Mouse (Mus musculus) MEL (cell line): Measurements from ENCODE around the gene Gabbr2. TPM values are rescaled to one million over a fixed set of nuclear protein-coding genes. Genes with fewer than 3 reads are reported as not detected.

ENCODE experiments used
- DNase-seq: peaks from one replicate; pipeline ENCODE4 v3.0.0; 2011; ENCODE audit warnings: low read depth, low spot score
- H3K27ac ChIP-seq: 2 replicates; pipeline ENCODE4 v1.5.1; 2012; ENCODE audit warnings: low read depth, mild to moderate bottlenecking, control low read depth, low read length, moderate library complexity; ENCODE audit not compliant: control insufficient read depth
- H3K27me3 ChIP-seq, 2 experiments: fragments of 150-350 bp in 1 of 2; sonication (generic) in 1 of 2; 2 replicates each; pipeline ENCODE4 v1.6.1; 2012; ENCODE audit warnings: low read length in 2 of 2, mild to moderate bottlenecking in 2 of 2, improper control_type of control experiment in 1 of 2, moderate library complexity in 1 of 2; ENCODE audit not compliant: insufficient read depth in 2 of 2, control insufficient read depth in 1 of 2
- H3K36me3 ChIP-seq, 2 experiments: 2 replicates each; pipeline ENCODE4 v1.6.1; 2012 to 2014; ENCODE audit warnings: low read length in 2 of 2, improper control_type of control experiment in 1 of 2, inconsistent platforms in 1 of 2, mild to moderate bottlenecking in 1 of 2; ENCODE audit not compliant: insufficient read depth in 2 of 2, control insufficient read depth in 1 of 2
- H3K4me1 ChIP-seq, 2 experiments: fragments of 150-350 bp in 1 of 2; sonication (generic) in 1 of 2; 2 replicates each; pipeline ENCODE4 v1.6.1; 2012; ENCODE audit warnings: low read length in 2 of 2, improper control_type of control experiment in 1 of 2, mild to moderate bottlenecking in 1 of 2; ENCODE audit not compliant: insufficient read depth in 2 of 2, control insufficient read depth in 1 of 2
- H3K4me3 ChIP-seq, 2 experiments: fragments of 150-350 bp in 1 of 2; sonication (generic) in 1 of 2; 2 replicates each; pipeline ENCODE4 v1.5.1; 2012; ENCODE audit warnings: low read depth in 2 of 2, low read length in 2 of 2, mild to moderate bottlenecking in 2 of 2, moderate library complexity in 2 of 2, control low read depth in 1 of 2, improper control_type of control experiment in 1 of 2; ENCODE audit not compliant: control insufficient read depth in 1 of 2, insufficient read depth in 1 of 2
- H3K79me2 ChIP-seq: 2 replicates; pipeline ENCODE4 v1.6.1; 2012; ENCODE audit warnings: mild to moderate bottlenecking, low read length, moderate library complexity; ENCODE audit not compliant: control insufficient read depth, poor library complexity, insufficient read depth
- H3K9ac ChIP-seq: 2 replicates; pipeline ENCODE4 v1.6.1; 2012; ENCODE audit warnings: low read depth, mild to moderate bottlenecking, control low read depth, low read length, moderate library complexity; ENCODE audit not compliant: control insufficient read depth, poor library complexity, severe bottlenecking
- H3K9me3 ChIP-seq: fragments of 150-350 bp; sonication (generic); replicated peaks from 2 replicates; pipeline ENCODE4 v1.6.1; 2012; ENCODE audit warnings: mild to moderate bottlenecking, low read length, improper control_type of control experiment, moderate library complexity; ENCODE audit not compliant: insufficient read depth
- CHD2 ChIP-seq: IDR thresholded peaks from 2 replicates; pipeline ENCODE4 v1.6.1; 2011; ENCODE audit warnings: low read length, improper control_type of control experiment
- EP300 ChIP-seq, 2 experiments: IDR thresholded peaks; 2 replicates each; pipeline ENCODE4 v1.6.1; 2011; ENCODE audit warnings: improper control_type of control experiment in 2 of 2, low read length in 2 of 2, low read depth in 1 of 2, mild to moderate bottlenecking in 1 of 2
- ETS1 ChIP-seq: IDR thresholded peaks from 2 replicates; pipeline ENCODE4 v1.6.1; 2012; ENCODE audit warnings: low read depth, mild to moderate bottlenecking, inconsistent platforms, low read length, improper control_type of control experiment, moderate library complexity
- HCFC1 ChIP-seq: IDR thresholded peaks from 2 replicates; pipeline ENCODE4 v1.6.1; 2012; ENCODE audit warnings: low read depth, mild to moderate bottlenecking, inconsistent platforms, low read length, improper control_type of control experiment, moderate library complexity
- JUND ChIP-seq: IDR thresholded peaks from 2 replicates; pipeline ENCODE4 v1.6.1; 2011; ENCODE audit warnings: low read depth, mild to moderate bottlenecking, improper control_type of control experiment, low read length
- MAX ChIP-seq: IDR thresholded peaks from 2 replicates; pipeline ENCODE4 v1.6.1; 2011; ENCODE audit warnings: low read length, improper control_type of control experiment
- MAZ ChIP-seq: IDR thresholded peaks from 2 replicates; pipeline ENCODE4 v1.6.1; 2012; ENCODE audit warnings: low read depth, mild to moderate bottlenecking, inconsistent platforms, low read length, improper control_type of control experiment
- MXI1 ChIP-seq: IDR thresholded peaks from 2 replicates; pipeline ENCODE4 v1.6.1; 2011; ENCODE audit warnings: mild to moderate bottlenecking, low read depth, low read length, improper control_type of control experiment
- MYB ChIP-seq: IDR thresholded peaks from 2 replicates; pipeline ENCODE4 v1.6.1; 2011; ENCODE audit warnings: mild to moderate bottlenecking, low read depth, low read length, improper control_type of control experiment
- MYC ChIP-seq: IDR thresholded peaks from 2 replicates; pipeline ENCODE4 v1.6.1; 2011; ENCODE audit warnings: low read depth, mild to moderate bottlenecking, low read length, improper control_type of control experiment, moderate library complexity
- NRF1 ChIP-seq: IDR thresholded peaks from 2 replicates; pipeline ENCODE4 v1.6.1; 2014; ENCODE audit warnings: low read depth, mild to moderate bottlenecking, inconsistent platforms, low read length, improper control_type of control experiment, moderate library complexity; ENCODE audit not compliant: poor library complexity, insufficient read depth, severe bottlenecking
- POLR2A ChIP-seq, 2 experiments: IDR thresholded peaks; 2 replicates each; pipeline ENCODE4 v1.6.1; 2011 to 2012; ENCODE audit warnings: low read length in 2 of 2, mild to moderate bottlenecking in 2 of 2, control low read depth in 1 of 2, improper control_type of control experiment in 1 of 2, low read depth in 1 of 2, moderate library complexity in 1 of 2; ENCODE audit not compliant: control insufficient read depth in 1 of 2, insufficient read depth in 1 of 2, poor library complexity in 1 of 2
- POLR2AphosphoS2 ChIP-seq: IDR thresholded peaks from 2 replicates; pipeline ENCODE4 v1.6.1; 2011; ENCODE audit warnings: low read length, improper control_type of control experiment
- POLR2AphosphoS5 ChIP-seq: IDR thresholded peaks from 2 replicates; pipeline ENCODE4 v1.6.1; 2012; ENCODE audit warnings: low read depth, borderline replicate concordance, mild to moderate bottlenecking, inconsistent platforms, low read length, moderate library complexity, mixed read lengths
- RAD21 ChIP-seq: IDR thresholded peaks from 2 replicates; pipeline ENCODE4 v1.6.1; 2011; ENCODE audit warnings: mild to moderate bottlenecking, low read depth, low read length, improper control_type of control experiment
- RCOR1 ChIP-seq: IDR thresholded peaks from 2 replicates; pipeline ENCODE4 v1.6.1; 2012; ENCODE audit warnings: low read depth, mild to moderate bottlenecking, inconsistent platforms, low read length, improper control_type of control experiment
- SIN3A ChIP-seq: IDR thresholded peaks from 2 replicates; pipeline ENCODE4 v1.6.1; 2012; ENCODE audit warnings: low read length, improper control_type of control experiment, inconsistent platforms
- SMC3 ChIP-seq: IDR thresholded peaks from 2 replicates; pipeline ENCODE4 v1.6.1; 2011; ENCODE audit warnings: low read depth, low read length, improper control_type of control experiment
- TAL1 ChIP-seq: IDR thresholded peaks from 2 replicates; pipeline ENCODE4 v1.6.1; 2012; ENCODE audit warnings: mild to moderate bottlenecking, inconsistent platforms, low read length, moderate library complexity, mixed read lengths
- USF2 ChIP-seq, 2 experiments: IDR thresholded peaks; 2 replicates each; pipeline ENCODE4 v1.6.1; 2011 to 2012; ENCODE audit warnings: improper control_type of control experiment in 2 of 2, low read length in 2 of 2, borderline replicate concordance in 1 of 2, inconsistent platforms in 1 of 2, low read depth in 1 of 2, mild to moderate bottlenecking in 1 of 2; ENCODE audit not compliant: insufficient read depth in 1 of 2
- ZC3H11A ChIP-seq: IDR thresholded peaks from 2 replicates; pipeline ENCODE4 v1.6.1; 2012; ENCODE audit warnings: low read depth, mild to moderate bottlenecking, inconsistent platforms, low read length, improper control_type of control experiment
- ZKSCAN1 ChIP-seq: IDR thresholded peaks from 2 replicates; pipeline ENCODE4 v1.6.1; 2012; ENCODE audit warnings: low read depth, mild to moderate bottlenecking, inconsistent platforms, low read length, improper control_type of control experiment, moderate library complexity
- ZNF384 ChIP-seq: IDR thresholded peaks from 2 replicates; pipeline ENCODE4 v1.6.1; 2012; ENCODE audit warnings: low read depth, mild to moderate bottlenecking, inconsistent platforms, low read length, improper control_type of control experiment
- polyA plus RNA-seq, 2 experiments: library from polyadenylated mRNA; stranded (reverse) in 1 of 2; unstranded in 1 of 2; fragments of >175 nt in 1 of 2; fragments of >200 nt in 1 of 2; gene quantifications; 2 replicates each; pipeline versions ENCODE4 v1.2.1 to v1.2.4; 2012; ENCODE audit warnings: low replicate concordance in 2 of 2, low read depth in 1 of 2; ENCODE audit not compliant: insufficient read length in 2 of 2, insufficient read depth in 1 of 2, missing spikeins in 1 of 2
- total RNA-seq: library from RNA; depleted of rRNA; stranded (reverse); fragments of 300-350 nt; gene quantifications from 2 replicates; pipeline ENCODE4 v1.2.3, GENCODE M21; 2012

The Gabbr2 gene
- total and polyA plus RNA-seq, 3 experiments, result not detected

DNA sequence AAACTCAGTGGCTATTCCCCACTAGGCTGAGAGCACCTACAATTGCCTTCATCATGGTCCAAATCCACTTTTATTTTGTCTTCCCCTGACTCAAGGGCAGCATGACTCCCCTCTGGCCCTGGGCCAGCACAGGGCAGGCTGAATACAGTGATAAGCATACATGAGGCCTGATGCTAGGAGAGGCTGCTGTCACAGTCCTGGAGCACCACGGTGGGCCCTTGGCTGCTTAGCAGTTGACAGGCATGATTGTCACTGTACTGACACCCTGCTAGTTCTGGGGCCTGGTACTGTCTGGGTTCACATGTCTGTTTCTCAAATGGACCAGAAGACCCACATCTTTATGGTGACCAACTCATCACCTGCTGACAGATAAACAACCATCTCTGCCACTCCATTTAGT lies 184.8 kb downstream of the Gabbr2 start:
- Histone ChIP-seq H3K79me2 (no peaks in the 10 kb centered on the region), H3K9me3 (no peaks in the 10 kb centered on the region), H3K27me3 (no peaks in the 10 kb centered on the region; a peak in 1 of 4 replicates), H3K27ac (no peak overlapping the region), H3K4me3 (no peak overlapping the region), H3K36me3 (no peaks in the 10 kb centered on the region), H3K9ac (no peak overlapping the region), H3K4me1 (no peaks in the 10 kb centered on the region)
- no peak for TF ChIP-seq SMC3
- TF ChIP-seq HCFC1, result no peak
- TF ChIP-seq ZC3H11A, result no peak
- TF ChIP-seq RAD21, result no peak
- TF ChIP-seq CHD2, result no peak
- TF ChIP-seq MYC, result no peak
- no peak for TF ChIP-seq JUND
- TF ChIP-seq ETS1, result no peak
- no peak for TF ChIP-seq USF2 (IDR thresholded peaks at IDR 0.05; ENCODE audit: borderline replicate concordance in 1 of 2, insufficient read depth in 1 of 2, low read depth in 1 of 2, low read length in 2 of 2)
- TF ChIP-seq MAX, result no peak
- no peak for TF ChIP-seq MYB
- TF ChIP-seq POLR2AphosphoS2, result no peak
- no peak for TF ChIP-seq SIN3A
- no peak for TF ChIP-seq MXI1
- peak; percentile 29 for DNase-seq

- TF ChIP-seq EP300 (IDR thresholded peaks at IDR 0.05; ENCODE audit: low read depth in 1 of 2, low read length in 2 of 2), result no peak
- no peak for TF ChIP-seq ZNF384
- no peak for TF ChIP-seq RCOR1
- TF ChIP-seq MYC, result no peak
- no peak for TF ChIP-seq MYB
- TF ChIP-seq ZKSCAN1, result no peak
- no peak for TF ChIP-seq MAZ
- TF ChIP-seq JUND, result no peak
- no peak for TF ChIP-seq POLR2A (IDR thresholded peaks at IDR 0.05; ENCODE audit: control insufficient read depth in 1 of 2, insufficient read depth in 1 of 2, low read depth in 1 of 2, low read length in 2 of 2, poor library complexity in 1 of 2)
- TF ChIP-seq TAL1, result no peak
- no peak for TF ChIP-seq USF2 (IDR thresholded peaks at IDR 0.05; ENCODE audit: borderline replicate concordance in 1 of 2, insufficient read depth in 1 of 2, low read depth in 1 of 2, low read length in 2 of 2)
- no peak for TF ChIP-seq ETS1
- no peak for TF ChIP-seq HCFC1
- TF ChIP-seq POLR2AphosphoS5, result no peak
- no peak for TF ChIP-seq NRF1
- TF ChIP-seq MXI1, result no peak
- Histone ChIP-seq H3K27ac (no peak overlapping the region), H3K4me1 (no peaks in the 10 kb centered on the region), H3K9ac (no peak overlapping the region), H3K79me2 (no peaks in the 10 kb centered on the region), H3K4me3 (no peak overlapping the region), H3K9me3 (no peaks in the 10 kb centered on the region), H3K36me3 (no peaks in the 10 kb centered on the region), H3K27me3 (no peaks in the 10 kb centered on the region; a peak in 1 of 4 replicates)
- no peak for DNase-seq
These were observed 185.8 kb downstream of the Gabbr2 start for GRCm38 (mm10) chr4:46805910-46806309.
